Mouse (Mus musculus): Measurements from ENCODE around the gene Rpl36-ps4.

Rpl36-ps4 gene

GRCm38 (mm10) chr17:87920677-87921076, at the start of gene Rpl36-ps4:
Gene Rpl36-ps4, plus strand, starts transcription at chr17:87920977.
- DNase-seq = no peak

DNA sequence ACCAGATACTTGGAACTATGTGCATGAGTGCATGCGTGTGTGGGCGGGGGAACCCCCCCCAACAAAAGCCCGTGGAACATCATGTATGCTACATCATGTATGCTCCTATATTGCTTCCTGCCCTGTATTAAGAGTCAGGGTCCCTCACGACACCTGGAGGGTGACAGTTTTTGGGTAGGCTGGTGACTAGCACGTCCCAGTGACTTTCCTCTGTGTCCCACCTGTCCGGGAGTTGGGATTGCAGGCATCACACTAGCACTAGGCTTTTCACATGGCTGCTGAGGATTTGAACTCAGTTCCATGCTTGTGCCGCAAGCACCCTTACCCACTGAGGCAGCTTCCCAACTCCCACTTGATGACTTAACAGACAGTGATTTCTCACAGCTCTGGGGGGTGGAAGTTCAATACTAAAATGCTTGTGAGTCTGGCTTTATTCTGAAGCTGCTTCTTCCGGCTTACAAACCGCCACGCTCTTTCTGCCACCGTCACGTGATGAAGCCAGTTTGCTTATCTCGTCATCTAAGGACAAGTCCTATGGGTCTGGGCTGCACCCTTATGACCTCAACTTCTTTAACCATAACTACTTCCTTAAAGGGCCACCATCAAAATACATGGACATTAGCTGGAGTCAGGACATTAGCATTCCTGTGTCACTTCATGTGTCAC, 49.2 kb upstream of the Rpl36-ps4 start:
- peak; percentile 53 for DNase-seq

DNA sequence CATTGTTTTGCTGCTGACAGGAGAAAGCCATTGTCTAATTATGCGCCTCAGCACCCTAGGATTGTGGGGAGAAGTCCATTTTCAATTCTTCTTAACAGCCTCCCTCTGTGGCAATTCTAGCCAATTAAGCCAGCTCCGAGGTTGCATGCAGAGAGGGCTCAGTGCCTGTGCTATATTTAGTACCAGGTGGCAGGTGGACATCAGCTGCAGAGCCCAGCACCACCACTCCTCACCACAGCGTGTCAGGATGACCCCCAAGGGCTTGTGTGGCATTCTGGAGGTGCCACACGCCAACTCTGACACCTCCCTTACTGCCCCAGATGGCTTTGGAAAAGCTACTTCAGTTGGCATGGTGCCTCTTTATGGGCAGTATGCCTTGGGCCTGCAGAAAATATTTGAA, 48.5 kb upstream of the Rpl36-ps4 start:
- peak; percentile 98 for DNase-seq

DNA sequence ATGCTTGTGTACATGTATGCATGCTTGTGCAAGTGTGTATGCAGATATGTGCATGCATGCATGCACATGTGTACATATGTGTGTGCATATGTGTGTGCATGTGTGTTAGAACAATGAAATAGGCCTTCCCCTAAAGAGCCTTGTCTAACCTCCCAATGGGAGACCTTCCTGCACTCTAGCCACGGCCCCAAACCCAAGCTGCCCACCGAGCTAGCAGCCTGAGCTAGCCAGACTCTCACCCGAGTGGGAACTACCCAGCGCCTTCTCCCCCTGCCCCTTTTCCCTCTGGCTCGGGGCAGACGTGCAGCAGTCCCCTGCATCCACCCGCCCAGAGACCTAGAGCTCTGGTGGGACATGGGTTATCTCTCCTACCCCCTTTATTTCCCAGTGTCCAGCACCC, 47.3 kb upstream of the Rpl36-ps4 start:
- DNase-seq = no peak

DNA sequence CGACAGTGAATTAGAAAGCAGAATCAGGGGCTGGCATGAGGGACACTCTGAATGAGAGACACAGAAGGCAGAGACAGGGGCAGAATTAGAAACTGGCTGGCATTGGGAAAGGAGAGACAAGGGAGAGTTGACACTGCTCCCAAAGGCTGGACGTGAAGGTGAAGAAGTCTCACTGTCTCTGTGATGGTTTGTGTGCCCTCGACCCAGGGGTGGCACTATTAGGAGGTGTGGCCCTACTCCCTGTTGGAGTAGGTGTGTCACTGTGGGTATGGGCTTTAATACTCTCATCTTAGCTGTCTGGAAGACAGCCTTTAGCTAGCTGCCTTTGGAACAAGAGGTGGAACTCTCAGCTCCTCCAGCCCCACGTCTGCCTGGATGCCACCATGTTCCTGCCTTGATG, 46.8 kb upstream of the Rpl36-ps4 start:
- no peak for DNase-seq

DNA sequence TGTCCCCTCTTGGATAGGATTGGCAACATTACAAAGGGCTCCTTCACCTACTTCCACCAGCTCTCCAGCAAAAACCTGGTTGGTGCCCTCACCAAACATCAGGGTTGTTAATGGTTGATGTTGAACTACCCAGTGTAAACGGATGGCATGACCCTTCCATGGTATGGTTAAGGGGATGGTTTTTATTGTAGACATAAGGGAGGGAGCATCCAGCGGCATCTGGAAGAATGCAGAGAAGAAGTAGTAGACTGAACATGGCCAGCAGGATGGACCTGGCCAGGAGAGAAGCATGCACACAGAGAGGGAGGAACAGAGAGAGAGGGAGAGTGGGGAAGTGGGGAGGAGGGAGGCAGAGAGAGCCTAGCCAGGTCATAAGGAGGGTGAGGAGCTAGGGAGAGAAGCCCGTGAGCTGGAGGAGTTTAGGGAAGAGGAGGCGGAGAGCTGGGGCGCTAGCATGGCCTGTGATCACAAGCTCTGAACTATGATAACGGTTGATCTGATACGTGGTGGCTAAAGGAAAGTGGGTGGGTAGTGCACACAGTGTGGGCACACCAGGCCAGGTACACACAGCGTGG, 45.3 kb upstream of the Rpl36-ps4 start:
- no peak for DNase-seq

GRCm38 (mm10) chr17:87876295-87877000, 44.3 kb upstream of the Rpl36-ps4 start:
- DNase-seq = peak; percentile 46

- peak; percentile 64 for DNase-seq
These were observed 43.3 kb upstream of the Rpl36-ps4 start for GRCm38 (mm10) chr17:87877207-87878073.

- DNase-seq = no peak
These were observed 42.0 kb upstream of the Rpl36-ps4 start for GRCm38 (mm10) chr17:87878556-87879483.

DNA sequence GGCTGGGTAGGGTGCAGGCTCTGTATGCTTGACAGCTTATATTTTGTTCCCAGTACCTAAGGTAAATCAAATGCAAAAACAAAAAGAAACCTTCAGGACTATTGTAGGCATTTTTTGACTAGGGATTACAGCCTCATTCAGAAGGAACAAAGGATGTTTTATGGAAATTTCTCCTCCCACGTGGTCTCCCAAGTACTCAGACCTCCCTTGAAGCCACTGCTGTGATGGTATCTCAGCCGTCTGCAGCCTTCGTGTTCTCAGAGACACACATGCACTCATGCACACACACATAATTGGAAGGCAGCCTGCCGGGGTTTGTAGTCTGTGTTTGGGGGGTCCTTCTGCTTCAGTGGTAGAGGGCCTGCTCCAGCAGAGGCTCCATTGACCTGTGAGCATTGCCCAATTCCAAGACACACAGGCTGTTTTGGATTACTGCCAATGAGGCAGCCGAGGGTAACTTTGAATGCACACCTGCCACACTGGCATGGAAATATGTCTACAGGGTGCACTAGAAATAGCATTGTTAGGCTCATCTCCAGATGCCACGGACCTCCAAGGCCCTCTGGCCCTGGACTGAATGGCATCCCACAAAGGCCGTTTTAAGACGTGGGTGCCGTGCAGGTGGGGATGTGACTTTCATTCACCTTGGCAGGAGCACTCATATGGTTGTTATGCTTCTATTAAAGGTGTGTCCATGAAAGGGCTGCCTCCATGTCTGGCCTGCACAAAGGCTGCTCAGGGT, 41.1 kb upstream of the Rpl36-ps4 start:
- DNase-seq = peak; percentile 44

- DNase-seq = no peak
These were observed 38.2 kb upstream of the Rpl36-ps4 start for GRCm38 (mm10) chr17:87882594-87882993.

GRCm38 (mm10) chr17:87897175-87897574, 23.6 kb upstream of the Rpl36-ps4 start:
- no peak for DNase-seq

- DNase-seq = no peak
These were observed 20.1 kb upstream of the Rpl36-ps4 start for GRCm38 (mm10) chr17:87900677-87901076.

DNA sequence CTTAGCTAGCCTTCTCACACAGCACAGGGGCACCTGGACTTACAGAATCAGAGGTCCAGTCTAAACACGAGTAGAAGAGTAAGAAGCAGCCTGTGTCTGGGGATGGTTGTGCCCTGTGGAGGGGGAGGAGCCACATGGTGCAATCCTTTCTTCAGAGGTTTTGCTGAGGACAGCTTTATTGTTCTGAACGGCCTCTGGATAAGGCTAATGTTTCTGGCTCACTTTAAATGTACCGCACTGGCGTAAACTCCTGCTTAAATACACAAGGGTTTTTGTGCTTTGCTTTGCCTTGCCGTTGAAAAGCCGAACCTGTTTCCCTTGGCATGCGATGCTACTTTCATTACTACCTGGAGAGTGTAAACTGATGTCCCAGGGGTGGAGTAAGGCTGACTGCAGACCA, 19.6 kb upstream of the Rpl36-ps4 start:
- DNase-seq = no peak

DNA sequence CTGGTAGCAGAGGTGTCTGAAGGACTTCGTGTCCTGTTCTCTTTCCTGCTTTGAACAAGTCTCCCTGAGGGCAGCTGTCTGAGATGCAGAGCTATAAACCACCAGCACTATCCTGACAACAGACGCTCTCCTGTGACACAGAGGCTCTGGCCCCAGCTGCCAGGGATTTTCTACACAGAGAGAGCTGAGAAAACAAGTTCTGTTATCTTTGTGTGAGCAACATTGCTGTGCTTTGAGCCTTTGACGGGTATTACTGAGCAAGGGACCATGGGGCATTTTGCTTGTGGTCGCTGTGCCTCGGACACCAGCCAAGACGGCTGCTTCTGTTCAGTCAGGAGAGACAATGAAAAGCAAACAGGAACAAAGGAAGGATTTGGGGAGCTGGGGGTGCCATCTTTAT, 17.6 kb upstream of the Rpl36-ps4 start:
- DNase-seq = no peak

DNA sequence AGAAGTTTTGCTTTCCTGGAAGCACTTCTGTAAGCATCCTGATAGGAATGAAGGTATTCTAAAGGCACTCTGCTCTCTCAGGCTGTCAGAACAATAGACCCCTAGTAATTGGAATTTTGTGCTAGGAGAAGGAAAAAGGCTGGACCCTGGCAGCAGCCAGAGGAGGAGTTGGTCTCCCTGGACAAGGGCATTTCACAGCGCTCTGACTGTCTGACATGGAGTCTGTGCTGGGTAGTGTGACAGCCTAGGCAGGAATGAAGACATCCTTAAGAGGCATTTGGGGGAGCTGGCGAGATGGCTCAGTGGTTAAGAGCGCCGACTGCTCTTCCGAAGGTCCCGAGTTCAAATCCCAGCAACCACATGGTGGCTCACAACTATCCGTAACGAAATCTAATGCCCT, 17.1 kb upstream of the Rpl36-ps4 start:
- DNase-seq = no peak

DNA sequence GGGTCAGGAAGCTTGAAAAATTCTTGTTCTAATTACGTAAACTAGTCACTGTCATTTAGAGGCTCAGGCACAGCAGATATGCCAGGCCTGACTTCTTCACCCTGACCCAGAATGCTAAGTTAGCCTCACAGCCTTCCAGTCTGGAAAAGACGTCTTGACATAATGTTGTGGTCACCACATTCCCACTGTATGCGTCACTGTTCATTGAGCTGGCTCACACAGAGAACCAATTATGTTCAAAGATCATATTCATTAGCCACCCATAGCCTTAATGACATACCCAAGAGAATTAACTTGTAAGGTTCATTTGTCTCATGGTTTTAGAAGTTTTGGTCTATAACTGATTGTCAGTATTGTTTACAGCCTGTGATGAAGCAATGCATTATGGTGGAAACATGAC, 5.4 kb upstream of the Rpl36-ps4 start:
- DNase-seq = no peak

DNA sequence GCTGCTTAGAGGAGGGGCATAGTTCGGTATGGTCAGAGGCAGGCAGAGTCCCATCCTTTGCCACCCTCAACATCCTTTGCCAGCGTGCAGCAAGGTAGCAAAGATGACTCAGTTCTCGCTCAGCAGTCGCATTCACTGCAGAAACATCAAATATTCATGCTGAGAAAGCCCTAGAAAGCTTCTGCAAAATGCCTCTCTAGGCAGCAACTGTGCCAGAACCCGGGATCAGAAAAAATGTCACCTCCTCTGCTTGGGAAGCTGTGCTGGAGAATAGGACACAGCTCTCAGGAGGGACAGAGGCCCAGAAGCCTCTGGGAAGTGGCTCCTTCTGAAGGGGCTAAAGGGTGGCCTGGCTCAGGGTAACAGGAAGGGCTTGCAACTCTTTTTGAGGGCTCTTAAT, 2.7 kb upstream of the Rpl36-ps4 start:
- no peak for DNase-seq

DNA sequence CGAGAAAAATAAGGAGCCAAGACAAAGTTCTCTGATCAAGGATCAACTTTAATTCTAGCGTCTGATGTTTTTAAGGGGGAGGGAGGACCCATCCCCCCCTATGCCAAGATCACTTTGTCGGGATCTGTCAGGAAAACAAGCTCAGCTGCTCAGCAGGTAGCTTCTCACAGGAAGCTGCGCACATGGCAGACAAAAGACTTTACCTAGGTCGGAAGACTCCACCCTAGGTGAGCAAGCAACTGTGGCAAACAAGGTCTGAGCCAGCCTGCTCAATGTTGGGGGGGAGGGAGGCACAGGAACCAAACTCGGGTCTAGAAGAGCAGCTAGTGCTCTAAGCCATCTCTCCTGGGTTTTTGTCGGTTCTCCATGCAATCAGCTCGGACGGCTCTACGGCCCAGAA, 13.5 kb downstream of the Rpl36-ps4 start:
- no peak for DNase-seq

GRCm38 (mm10) chr17:87934736-87935135, 14.0 kb downstream of the Rpl36-ps4 start:
- DNase-seq = no peak

DNA sequence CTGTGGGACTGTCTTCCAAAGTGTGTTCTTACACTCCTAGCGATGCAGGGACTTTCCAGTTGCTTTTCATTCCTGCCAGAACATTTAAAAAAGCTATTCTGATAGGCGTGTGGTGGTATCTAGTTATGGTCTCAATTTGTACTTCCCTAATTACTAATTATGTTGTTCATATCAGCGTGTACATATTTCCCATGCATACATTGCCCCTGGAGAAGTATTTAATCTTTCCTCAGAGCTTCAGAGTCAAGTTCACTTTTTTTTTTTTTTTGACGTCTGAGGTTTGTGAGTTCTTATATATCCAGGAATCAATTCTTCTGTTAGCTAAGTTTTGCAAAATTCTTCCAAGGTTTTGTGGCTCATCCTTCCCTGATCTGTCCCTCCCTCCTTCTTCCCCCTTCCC, 15.4 kb downstream of the Rpl36-ps4 start:
- DNase-seq = no peak
